Mouse (Mus musculus): ENCODE data around the gene Lmnb2.

DNA sequence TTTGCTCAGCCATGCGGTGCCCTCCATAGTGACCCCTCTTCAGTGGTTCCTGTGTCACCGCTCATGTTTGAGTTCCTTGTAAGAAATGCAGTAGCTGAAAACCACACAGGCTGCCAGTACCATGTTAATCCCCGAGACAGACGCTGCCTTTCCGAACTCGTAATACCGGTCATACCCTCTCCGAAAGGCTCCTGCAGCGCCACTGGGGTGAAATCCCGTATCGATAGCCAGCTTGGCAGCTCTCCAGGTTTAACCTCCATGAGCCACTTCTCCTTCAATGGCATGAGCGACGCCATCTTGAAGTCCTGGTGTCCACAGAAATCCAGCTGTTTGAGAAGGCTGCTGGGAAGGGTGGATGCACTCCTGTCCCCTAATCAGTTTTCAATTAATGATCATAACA lies 36.4 kb upstream of the Lmnb2 start:
- no peak for TF ChIP-seq CTCF (IDR thresholded peaks at IDR 0.05)
- no peak for TF ChIP-seq POLR2A (IDR thresholded peaks at IDR 0.05; ENCODE audit: insufficient read depth, low read depth, low read length)
